ENCODE assay signal across 8 mouse cellular contexts in the genomic region with DNA sequence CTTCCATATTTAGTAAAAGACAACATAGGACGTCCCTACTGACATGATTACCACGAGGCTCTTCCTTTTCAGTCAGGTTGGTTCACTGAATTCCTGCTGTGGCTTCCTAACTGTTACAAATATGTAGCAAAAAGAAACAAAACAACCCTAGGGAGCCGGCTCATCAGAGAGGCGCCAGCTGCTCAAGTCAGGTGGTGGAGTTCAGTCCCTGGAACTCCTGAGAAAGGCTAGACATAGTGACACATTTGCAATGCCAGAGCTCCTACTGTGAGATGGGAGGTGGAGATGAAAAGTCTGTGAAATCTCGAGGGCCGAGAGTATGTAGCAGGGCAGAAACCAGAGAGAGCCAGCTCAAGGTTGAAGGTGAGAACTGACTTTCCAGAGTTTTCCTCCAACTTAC.
A peak's percentile ranks its signal among the peaks of the same experiment; 100 is the strongest.
DNase-seq lines count a peak whose midpoint lies in the region; ATAC-seq lines count a peak whose summit lies in the region.

No protein-coding gene starts in this region.

- H3K36me3 ChIP-seq in heart, embryonic 13.5 days: no peaks in the 10 kb centered on the region
- H3K36me3 ChIP-seq in hindbrain, embryonic 10.5 days: no peaks in the 10 kb centered on the region
- H3K36me3 ChIP-seq in midbrain, embryonic 10.5 days: no peaks in the 10 kb centered on the region

- H3K27ac ChIP-seq in heart, embryonic 13.5 days (replicated peaks): no peak overlapping the region; the same call in 1 of the 2 replicates
- H3K27ac ChIP-seq in hindbrain, embryonic 10.5 days: peak overlapping the region; percentile 85
- H3K27ac ChIP-seq in midbrain, embryonic 10.5 days (replicated peaks): peak overlapping the region; percentile 83

- no peak for DNase-seq in heart, adult 9 months (ENCODE audit: low spot score in 2 of 2)
- DNase-seq in R1 (ENCODE audit: low read depth, low spot score): peak; percentile 96
- peak; percentile 23 for DNase-seq in hindbrain, embryonic 10.5 days (ENCODE audit: low spot score)
- peak; percentile 41 for DNase-seq in midbrain, embryonic 10.5 days (ENCODE audit: low spot score)
- DNase-seq in frontal cortex, adult 2 months (ENCODE audit: extremely low spot score in 1 of 2, low spot score in 1 of 2): no peak
- DNase-seq in kidney, adult 8-10 months: no peak
- DNase-seq in T-cell, adult 2 months (ENCODE audit: low spot score): no peak

- peak overlapping the region; percentile 74 for H3K9ac ChIP-seq in heart, embryonic 13.5 days

- peak overlapping the region; percentile 52 for H3K4me3 ChIP-seq in heart, embryonic 13.5 days
- H3K4me3 ChIP-seq in hindbrain, embryonic 10.5 days: peak overlapping the region; percentile 52
- peak overlapping the region; percentile 55 for H3K4me3 ChIP-seq in midbrain, embryonic 10.5 days

- H3K4me1 ChIP-seq in heart, embryonic 13.5 days: peaks cover 31% of the 10 kb centered on the region
- H3K4me1 ChIP-seq in hindbrain, embryonic 10.5 days (replicated peaks): peaks cover 15% of the 10 kb centered on the region
- H3K4me1 ChIP-seq in midbrain, embryonic 10.5 days: peaks cover 15% of the 10 kb centered on the region

- ATAC-seq in heart, embryonic 13.5 days (ENCODE audit: extremely low read depth, insufficient number of reproducible peaks, low FRiP score, low TSS enrichment): no peak

- 18% methylated on average over 6 of the region's 6 CpGs for WGBS in heart, embryonic 13.5 days
- WGBS in hindbrain, embryonic 10.5 days: 7% methylated on average over 6 of the region's 6 CpGs
- 20% methylated on average over 6 of the region's 6 CpGs for WGBS in midbrain, embryonic 10.5 days

- no peaks in the 10 kb centered on the region for H3K9me3 ChIP-seq in heart, embryonic 13.5 days
- H3K9me3 ChIP-seq in hindbrain, embryonic 10.5 days: no peaks in the 10 kb centered on the region
- H3K9me3 ChIP-seq in midbrain, embryonic 10.5 days (replicated peaks): no peaks in the 10 kb centered on the region

- peak overlapping the region; percentile 76 for H3K4me2 ChIP-seq in heart, embryonic 13.5 days

- no peaks in the 10 kb centered on the region for H3K27me3 ChIP-seq in heart, embryonic 13.5 days (replicated peaks)
- H3K27me3 ChIP-seq in hindbrain, embryonic 10.5 days (ENCODE audit: insufficient read depth, poor library complexity, severe bottlenecking): no peaks in the 10 kb centered on the region
- H3K27me3 ChIP-seq in midbrain, embryonic 10.5 days (ENCODE audit: low read depth, poor library complexity, severe bottlenecking): no peaks in the 10 kb centered on the region

Comparison
In these comparisons a context has a peak if more than half of its experiments do, and no peak if none do; other contexts are left out.
1. DNase-seq: peak in R1 (single experiment), hindbrain, embryonic 10.5 days (single experiment) and midbrain, embryonic 10.5 days (single experiment); none in heart, adult 9 months (0 of 2), frontal cortex, adult 2 months (0 of 2), kidney, adult 8-10 months (0 of 2) and T-cell, adult 2 months (single experiment).
2. Peak in every context shown above with its lines, with median percentiles within 50 percentile points of each other: H3K4me3 ChIP-seq.